Mouse (Mus musculus) cerebellum, adult 8-10 months (tissue): ENCODE results near the gene Noxo1.
"Not testable (repeated sequence)": the region's sequence is repeated elsewhere in the genome, so short reads cannot be mapped to it uniquely, and the experiment has no call there.

Experiments used
- DNase-seq: peaks from one replicate; pipeline ENCODE4 v3.0.0; 2022

The Noxo1 gene

DNA sequence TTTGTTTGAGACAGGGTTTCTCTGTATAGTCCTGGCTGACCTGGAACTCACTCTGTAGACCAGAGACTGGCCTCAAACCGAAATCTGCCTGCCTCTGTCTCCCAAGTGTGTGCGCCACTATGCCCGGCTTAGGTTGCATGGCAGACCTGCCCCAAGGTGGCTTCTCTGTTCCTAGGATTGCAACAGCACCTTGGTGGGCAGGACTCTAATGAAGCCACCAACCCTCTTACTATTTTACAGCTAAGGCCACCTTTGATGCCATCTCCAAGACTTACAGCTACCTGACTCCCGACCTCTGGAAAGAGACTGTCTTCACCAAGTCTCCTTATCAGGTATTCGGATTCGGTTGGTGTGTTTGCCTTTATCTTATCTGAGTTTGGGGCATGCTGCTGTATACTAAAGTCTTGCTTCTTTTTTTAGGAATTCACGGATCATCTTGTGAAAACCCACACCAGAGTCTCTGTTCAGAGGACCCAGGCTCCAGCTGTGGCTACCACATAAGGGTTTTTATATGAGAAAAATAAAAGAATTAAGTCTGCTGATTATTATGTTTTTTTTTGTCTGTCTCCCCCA lies 25.4 kb downstream of the Noxo1 start:
- DNase-seq: not testable (repeated sequence)

DNA sequence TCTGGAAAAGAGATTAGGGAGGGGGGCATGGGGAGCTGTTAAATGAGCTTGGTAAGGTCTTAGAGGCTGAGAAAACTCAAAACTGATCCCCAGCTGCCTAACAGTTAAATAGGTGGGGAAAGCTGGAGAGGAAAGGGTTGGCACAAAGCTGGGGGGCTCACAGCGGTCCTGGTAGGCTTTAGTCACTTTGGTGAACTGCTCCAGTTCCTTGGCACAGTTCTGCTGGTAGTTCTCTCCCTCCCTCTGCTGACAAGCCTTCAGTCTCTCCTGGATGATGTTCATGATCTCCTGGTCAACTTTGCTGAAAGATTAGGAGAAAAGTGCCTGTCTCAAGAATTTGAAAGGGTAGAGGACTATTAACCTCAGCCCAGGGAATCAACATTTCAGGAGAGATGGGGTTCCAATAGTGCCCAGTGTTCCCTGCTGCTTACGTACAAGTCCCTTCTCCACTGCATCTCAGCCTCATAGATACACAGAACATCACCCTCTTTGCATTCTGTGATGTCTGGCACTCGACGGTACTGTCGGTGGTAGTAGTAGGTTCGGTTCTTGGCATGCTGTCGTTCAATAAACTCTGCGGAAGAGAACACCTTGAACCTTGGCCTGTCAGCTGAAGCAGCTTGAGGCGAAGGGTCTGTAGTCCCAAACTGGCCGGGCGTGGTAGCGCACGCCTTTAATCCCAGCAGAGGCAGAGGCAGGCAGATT lies 26.3 kb downstream of the Noxo1 start:
- no peak for DNase-seq

DNA sequence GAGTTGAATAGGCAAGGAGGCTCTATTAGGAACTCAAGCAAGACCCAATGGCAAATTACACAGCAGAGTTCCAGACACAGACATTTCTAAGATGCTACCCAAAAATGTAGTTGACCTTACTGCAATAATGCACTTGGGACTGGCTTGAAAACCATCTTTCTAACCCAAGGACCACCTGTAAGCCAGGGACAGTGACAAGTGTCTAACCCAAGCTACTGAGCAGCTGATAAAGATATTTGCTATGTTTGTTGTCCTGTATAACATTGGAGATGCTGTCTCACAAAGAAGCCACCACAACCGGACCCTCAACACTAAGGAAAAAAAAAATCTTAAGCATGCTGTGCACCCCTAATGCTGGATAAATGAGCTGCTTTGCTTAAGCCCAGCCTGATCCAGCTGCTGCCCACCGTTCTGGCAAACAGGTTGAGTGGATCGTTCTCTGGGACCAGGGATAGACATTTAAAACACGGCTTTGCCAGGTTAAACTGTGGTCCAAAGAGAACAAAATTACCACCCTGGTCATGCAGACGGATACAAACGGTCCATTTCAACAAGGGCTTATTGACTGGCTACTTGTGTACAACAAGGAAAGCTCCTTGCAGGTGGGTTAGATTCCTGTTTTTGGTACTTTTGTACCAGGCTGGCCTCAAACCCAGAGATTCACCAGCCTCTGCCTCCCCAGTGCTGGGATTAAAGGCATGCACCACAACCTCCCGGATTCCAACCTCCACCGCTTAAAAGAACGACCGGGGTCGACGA lies 27.3 kb downstream of the Noxo1 start:
- no peak for DNase-seq

DNA sequence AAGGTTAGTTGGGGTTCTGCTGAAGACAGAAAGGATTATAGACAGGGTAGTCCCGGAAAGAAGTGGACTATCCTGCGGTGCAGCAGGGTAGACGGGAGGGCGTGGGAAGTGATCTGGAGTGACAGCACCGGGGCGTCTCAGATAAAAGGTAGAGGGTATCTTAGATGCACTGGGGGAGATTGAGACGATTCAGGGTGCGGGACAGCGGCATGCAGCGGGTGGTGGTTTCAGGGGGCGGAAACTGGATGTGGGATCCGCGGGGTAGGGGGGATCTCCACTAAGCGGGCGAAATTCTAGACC lies 27.8 kb downstream of the Noxo1 start:
- no peak for DNase-seq

DNA sequence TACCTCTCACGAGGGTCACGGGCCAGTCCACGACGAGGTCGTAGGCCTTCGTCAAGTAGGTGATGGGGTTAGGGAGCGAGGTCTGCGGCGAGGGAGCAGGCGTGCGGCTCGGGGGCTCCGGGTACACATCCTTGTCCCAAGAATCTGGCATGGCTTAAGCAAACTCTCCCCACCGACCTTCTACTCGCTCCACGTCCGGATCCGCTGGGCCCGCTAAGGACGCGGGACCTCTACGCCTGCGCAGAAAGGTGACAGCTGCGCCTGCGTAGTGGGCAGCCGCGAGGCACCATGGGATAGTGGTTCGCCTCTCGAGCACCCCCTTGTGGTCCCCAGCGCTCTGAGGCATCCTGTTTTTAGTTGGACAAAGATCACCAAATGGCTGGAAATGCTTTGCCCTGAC lies 28.1 kb downstream of the Noxo1 start, which contains the start of gene Ndufb10:
Gene Ndufb10, minus strand, starts transcription at position 295 of the 400 bp plus-strand sequence.
- DNase-seq: peak; percentile 98

DNA sequence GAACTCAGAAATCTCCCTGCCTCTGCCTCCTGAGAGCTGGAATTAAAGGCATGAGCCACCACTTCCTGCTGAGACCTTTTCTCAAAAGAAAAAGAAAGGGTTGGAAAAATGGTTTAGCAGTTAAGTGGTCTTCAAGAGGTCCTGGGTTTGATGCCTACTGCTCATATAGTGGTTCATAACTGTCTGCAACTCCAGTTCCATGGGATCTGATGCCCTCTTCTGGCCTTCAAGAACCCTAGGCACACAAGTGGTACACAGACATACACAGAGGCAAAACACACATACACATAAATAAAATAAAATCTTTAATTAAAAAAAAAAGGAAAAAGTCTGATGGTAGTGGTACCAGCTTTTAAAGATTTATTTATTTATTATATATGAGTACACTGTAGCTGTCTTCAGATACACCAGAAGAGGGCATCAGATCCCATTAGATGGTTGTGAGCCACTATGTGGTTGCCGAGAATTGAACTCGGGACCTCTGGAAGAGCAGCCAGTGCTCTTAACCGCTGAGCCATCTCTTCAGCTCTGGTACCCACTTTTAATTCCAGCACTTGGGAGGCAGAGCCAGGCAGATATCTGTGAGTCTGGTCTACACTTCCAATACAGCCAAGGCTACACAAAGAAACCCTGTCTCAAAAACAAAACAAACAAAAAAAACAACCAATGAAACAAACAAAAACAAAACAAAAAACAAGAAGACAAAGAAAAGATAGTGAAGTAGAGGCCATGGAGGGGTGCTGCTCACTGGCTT lies 29.8 kb downstream of the Noxo1 start:
- DNase-seq: no peak

DNA sequence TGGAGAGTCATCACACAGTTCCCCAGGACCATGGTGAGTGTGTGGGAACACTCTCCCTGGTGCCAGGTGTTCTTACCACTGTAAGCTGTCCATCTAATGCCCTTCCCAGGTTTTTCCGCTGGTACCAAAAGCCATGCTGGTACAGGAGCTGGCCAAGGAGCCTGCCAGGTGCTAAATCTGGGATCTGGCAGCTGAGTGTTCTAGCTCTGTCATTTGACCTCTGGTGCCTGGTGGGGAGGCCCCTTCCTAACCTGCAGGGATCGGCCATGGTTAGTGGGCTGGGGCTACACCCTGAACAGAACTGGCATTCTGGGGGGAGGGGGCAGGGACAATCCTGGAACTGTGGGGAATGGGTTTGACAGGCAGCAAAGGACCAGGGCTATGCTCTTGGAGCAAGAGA lies 31.6 kb downstream of the Noxo1 start, which contains the start of gene Rpl3l:
Gene Rpl3l, plus strand, starts transcription at position 203 of the 400 bp plus-strand sequence.
- DNase-seq: no peak

DNA sequence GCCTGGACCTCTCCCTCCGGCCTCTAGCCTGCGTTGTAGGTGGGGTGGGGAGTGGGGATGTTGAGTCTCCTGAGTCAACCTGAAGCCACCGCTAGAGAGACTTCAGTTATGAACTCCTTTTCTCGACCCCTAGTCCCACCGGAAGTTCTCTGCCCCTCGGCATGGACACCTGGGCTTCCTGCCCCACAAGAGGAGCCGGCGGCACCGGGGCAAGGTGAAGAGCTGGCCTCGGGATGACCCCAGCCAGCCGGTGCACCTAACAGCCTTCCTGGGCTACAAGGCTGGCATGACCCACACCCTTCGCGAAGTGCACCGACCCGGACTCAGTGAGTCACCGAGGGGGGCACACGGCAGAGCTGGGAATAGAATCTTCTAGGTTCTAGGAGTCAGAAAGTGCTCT lies 32.1 kb downstream of the Noxo1 start:
- DNase-seq: no peak

DNA sequence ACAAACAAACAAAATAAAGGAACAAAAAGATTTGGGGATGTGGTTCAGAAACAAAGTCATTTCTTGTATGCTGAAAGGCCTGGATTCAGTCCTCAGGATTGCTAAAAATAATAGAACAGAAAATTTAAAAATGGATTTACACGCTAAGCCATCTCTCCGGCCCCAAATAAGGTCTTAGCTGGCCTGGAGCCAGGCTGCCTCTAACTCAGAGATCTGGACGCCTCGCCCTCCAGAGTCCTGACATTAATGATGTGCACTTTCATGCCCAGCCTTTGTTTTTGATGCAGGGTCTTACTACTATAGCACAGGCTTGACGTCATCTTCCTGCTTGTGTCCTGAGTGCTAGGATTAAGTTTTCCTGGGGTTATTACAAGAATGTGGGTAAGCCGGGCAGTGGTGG lies 33.0 kb downstream of the Noxo1 start:
- DNase-seq: no peak

DNA sequence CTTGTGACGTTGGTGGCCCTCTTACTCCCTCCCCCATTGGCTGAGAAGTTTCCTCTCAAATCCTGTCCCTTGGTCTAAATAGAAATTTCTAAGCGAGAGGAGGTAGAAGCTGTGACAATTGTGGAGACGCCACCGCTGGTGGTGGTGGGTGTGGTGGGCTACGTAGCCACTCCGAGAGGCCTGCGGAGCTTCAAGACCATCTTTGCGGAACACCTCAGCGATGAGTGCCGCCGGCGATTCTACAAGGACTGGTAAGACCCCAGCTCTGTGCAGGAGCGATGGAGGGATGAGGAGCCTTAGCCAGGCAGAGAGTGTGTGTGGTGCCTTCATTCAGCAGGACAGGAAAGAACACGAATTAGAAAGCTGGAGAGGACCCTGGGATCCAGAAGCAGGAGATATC lies 34.8 kb downstream of the Noxo1 start:
- no peak for DNase-seq

DNA sequence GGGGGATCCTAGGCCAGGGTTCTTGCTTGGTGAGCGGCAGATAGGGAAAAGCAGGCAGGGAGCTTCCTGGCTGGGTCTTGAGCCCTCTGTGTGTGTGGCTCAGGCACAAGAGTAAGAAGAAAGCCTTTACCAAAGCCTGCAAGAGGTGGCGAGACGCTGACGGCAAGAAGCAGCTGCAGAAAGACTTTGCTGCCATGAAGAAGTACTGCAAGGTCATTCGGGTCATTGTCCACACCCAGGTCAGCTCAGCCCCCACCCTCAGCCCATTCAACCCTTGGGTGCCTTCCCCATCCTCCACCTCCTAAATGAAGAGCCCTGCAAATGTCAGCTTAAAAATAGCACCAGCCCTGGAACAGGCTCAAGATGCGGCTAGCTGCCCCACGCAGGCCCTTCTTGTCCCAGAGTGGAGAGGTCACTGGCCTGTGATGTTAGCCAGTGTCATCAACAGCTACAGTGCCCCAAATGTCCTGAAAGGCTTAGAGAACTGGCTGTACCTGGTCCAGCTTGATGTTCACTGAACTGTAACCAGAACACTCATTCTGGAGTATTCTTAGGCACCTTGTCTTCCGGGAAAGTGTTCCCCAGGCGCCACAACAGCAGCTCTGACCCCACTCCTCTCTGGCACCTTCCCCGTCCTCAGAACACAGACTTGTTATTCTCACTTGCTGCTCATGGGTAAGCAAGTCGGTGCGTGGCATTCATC lies 36.4 kb downstream of the Noxo1 start:
- no peak for DNase-seq

DNA sequence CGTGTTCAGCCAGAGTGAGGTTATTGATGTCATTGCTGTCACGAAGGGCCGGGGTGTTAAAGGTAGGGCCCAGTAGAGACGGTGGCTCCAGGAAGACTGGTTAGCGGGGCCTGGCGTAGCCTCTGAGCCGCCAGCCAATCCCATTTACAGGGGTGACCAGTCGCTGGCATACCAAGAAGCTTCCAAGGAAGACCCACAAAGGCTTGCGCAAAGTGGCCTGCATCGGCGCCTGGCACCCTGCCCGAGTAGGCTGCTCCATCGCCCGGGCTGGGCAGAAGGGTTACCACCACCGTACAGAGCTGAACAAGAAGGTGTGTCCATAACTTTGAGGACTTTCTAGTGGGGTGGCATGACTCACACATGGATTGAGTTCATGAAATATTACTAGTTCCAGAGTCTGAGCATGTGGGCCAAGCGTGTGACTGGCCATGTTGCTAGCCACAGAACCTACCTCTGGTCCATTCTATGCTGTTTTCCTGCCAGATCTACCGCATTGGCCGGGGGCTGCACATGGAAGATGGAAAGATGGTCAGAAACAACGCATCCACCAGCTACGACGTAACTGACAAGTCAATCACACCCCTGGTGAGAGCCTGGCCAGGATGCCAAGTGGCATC lies 37.5 kb downstream of the Noxo1 start:
- no peak for DNase-seq

DNA sequence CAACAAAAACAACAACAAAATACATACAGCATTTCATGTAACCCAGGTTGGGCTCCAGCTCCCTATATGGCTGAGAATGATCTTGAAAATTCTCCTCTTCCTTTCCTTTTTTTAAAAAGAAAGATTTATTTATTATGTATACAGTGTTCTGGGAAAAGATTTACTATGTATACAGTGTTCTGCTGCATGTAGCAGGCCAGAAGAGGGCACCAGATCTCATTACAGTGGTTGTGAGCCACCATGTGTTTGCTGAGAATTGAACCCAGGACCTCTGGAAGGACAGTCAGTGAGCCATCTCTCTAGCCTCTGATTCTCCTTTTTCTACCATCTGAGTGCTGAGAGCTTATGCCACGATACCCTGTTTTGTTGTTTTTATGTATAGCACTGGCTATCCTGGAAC lies 38.5 kb downstream of the Noxo1 start:
- no peak for DNase-seq

DNA sequence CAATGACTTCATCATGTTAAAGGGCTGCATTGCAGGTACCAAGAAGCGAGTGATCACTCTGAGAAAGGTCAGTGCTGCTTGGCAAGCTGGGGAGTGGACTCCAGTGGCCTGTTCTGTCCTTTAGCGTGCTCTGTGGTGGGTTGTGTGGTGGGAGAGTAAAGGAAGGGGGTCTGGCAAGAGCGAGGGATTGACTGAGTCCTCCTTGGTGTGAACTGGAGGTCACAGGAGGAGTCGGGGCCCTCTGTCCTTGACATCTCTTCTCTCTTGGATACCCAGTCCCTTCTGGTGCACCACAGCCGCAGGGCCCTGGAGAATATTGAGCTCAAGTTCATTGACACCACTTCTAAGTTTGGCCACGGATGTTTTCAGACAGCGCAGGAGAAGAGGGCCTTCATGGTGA lies 39.4 kb downstream of the Noxo1 start:
- DNase-seq: no peak

DNA sequence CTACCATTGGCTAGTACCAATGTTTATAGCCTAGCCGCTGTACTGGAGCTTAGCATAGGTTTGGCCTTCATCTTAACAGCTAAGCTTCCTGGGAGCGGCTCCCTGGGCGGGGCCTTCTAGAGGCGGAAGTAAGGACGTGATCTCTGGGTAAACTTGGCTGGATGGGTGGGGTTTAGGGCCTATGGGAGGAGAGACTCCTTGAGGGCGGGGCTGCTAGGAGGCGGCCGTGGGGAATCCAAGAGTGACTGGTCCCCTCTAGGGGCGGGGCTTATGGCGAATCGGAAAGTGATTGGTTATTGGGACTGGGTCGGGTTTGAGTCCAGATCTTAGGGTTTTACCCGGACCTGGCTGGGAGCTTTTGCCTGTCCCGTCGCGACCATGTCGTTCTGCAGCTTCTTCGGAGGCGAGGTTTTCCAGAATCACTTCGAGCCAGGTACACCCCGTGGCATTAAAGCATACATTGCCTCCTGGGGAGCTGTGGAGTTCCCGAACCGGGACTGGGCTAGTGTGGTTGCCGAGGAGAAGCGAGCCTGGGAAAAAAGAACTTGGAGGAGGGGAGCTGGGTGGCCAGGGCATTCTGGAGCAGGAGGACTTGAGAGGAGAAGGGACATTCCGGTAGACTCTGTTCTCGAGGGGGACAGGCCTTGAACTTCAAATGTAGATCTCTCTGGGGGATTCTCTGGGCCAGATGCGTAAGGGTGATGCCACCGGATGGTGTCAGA lies 40.5 kb downstream of the Noxo1 start, which contains the start of gene Msrb1:
Gene Msrb1, plus strand, starts transcription at position 313 of the 722 bp plus-strand sequence.
- peak; percentile 88 for DNase-seq

DNA sequence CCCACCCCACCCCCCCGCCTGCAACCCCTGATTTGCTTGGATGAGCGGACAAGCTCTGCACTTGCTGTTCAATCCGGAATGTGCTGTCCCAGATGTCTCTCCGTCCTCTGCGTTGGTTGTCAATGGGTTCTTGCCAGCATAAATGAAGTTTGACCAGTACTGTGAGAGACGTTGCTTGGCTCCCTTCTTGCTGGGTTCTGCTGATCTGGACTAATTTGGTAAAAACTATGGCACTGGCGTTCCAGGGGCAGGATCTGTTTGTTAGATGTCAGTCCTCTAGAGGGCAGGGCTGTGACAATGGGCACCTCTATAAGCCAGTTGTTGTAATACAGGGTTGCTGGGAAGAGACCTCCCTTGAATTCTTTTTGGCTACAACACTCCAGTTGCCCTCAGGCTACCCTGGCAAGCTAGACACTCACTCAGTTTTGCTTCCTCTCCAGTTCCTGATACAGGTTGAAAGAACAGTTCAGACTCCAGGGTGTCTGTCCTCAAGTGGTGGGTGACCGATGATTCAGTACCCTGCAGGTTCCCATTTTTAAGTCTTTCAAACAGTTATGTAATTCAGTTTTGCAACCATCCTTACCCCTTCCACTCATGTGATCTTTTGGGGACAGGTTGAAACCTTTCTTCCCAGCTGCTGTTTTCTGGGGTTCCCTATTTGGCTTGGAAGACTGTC lies 41.2 kb downstream of the Noxo1 start:
- DNase-seq: no peak

DNA sequence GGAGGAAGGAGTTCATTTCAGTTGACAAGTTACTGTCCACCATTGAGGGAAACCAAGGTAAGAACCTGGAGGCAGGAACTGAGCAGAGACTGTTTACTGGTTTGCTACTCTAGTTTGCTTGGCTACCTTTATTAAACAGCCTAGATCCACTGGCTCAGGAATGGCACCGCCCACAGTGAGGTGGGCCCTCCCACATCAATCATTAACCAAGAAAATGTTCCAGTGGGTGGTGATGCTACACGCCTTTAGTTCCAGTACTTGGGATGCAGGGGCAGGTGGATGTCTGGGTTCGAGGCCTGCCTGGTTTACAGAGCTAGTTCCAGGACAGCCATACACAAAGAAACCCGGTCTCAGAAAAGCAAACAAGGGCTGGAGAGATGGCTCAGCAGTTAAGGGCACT lies 42.2 kb downstream of the Noxo1 start:
- DNase-seq: no peak

DNA sequence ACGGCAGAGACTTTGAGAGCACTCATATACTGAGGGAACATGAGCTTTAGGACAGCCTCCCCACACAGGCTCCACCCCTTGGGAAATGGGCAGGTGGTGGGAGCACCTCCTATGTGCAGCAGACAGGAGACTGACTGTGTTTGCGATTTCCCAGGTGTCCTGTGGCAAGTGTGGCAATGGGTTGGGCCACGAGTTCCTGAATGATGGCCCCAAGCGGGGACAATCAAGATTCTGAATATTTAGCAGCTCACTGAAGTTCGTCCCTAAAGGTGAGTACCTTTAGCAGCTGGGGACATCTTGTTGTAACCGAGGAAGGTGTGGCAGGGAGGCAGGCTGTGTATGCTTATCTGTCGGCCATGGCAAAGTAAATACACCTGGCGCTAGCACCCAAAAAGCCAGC lies 43.9 kb downstream of the Noxo1 start:
- DNase-seq: no peak

DNA sequence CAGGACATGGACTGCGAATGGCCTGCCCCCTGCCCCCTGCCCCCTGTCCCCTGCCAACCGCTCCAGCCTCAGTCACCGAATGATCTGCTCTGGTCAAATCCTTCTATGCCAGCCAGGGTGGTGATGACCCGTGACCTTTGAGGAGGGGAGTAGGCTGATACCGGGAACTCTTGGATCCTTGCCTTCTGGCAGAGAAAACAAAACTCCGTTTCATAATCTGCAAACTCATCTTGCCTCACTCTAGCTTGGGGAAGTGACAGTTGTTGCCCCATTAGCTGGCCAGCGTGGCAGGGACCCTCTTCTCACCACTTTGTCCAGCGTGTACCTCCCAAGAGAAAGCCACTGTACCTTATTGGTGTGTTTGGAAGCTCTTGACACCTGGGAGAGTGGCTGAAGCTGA lies 46.3 kb downstream of the Noxo1 start:
- no peak for DNase-seq

DNA sequence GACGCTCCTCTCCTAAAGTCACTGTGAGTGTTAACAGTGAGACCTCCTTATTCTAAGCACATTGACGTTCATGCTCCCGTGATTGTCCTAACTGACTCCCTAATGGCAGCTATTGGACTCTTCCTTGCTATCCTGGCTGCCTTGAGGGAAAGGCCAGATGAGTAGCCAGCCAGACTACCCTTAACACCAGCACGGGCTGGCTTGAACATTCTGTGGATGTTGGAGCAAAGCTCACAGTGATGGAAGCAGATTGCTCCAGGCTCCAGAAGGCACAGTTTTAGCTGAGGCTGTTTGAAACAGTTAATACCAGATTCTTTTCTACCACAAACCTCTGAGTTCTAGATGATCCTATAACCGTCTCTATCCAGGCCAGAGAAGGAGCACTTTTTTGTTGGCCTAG lies 47.9 kb downstream of the Noxo1 start:
- DNase-seq: no peak

DNA sequence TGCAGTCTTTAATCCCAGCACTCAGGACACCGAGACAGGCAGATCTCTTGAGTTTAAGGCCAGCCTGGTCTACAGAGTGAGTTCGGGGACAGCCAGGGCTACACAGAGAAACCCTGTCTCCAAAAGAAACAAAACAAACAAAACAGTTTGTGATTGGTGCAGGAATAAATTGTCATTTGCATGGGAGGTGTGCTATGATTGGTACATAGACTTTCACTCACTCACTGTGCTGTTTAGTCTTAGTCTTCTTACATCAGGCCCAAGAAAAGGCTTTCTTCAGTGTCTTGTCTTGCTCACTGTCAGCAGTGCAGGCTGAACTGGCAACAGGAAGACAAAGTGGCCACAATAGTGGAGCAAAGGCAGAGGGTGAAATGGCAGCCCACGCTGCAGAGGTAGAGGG lies 48.3 kb downstream of the Noxo1 start:
- no peak for DNase-seq
